Comparison of ENCODE assay signal across 8 mouse cellular contexts in genomic region chr6:129451411-129452039, GRCm38 (mm10). TPM values are rescaled to one million over a fixed set of nuclear protein-coding genes. Genes with fewer than 3 reads are reported as not detected.
A peak's percentile ranks its signal among the peaks of the same experiment; 100 is the strongest.
DNase-seq lines count a peak whose midpoint lies in the region; ATAC-seq and TF ChIP-seq lines count a peak whose summit lies in the region.

Gene Clec1a, minus strand, starts transcription at chr6:129452000.

- H3K9ac ChIP-seq in intestine, embryonic 16.5 days (ENCODE audit: low read depth, low read length): 0 out of 2 replicates have a peak within 1 kb of the TSS, but pooled peaks have one; percentile 16

- H3K4me3 ChIP-seq in gastrocnemius, adult 2 months: peak within 1 kb of the TSS; percentile 69
- peak within 1 kb of the TSS; percentile 29; the same call in 1 of the 2 replicates for H3K4me3 ChIP-seq in intestine, embryonic 16.5 days (ENCODE audit: low read length)

- no peak for TF ChIP-seq CTCF in gastrocnemius, adult 2 months (IDR thresholded peaks at IDR 0.05)

- H3K4me2 ChIP-seq in intestine, embryonic 16.5 days (ENCODE audit: low read depth, low read length): no peak within 1 kb of the TSS

- no peaks in the 10 kb centered on the region for H3K36me3 ChIP-seq in intestine, embryonic 16.5 days (ENCODE audit: control insufficient read depth, insufficient read depth, low read length)

- H3K27ac ChIP-seq in gastrocnemius, adult 2 months: peak within 1 kb of the TSS; percentile 82
- H3K27ac ChIP-seq in intestine, embryonic 16.5 days (ENCODE audit: low read length): 0 out of 2 replicates have a peak within 1 kb of the TSS, but pooled peaks have one; percentile 37

- no peaks in the 10 kb centered on the region for H3K9me3 ChIP-seq in intestine, embryonic 16.5 days (ENCODE audit: control insufficient read depth, low read length)

- no peaks in the 10 kb centered on the region for H3K27me3 ChIP-seq in intestine, embryonic 16.5 days (replicated peaks; ENCODE audit: control insufficient read depth, insufficient read depth, low read length)

- no peaks in the 10 kb centered on the region for H3K4me1 ChIP-seq in intestine, embryonic 16.5 days (ENCODE audit: control insufficient read depth, insufficient read depth, low read length)

- ATAC-seq in intestine, embryonic 16.5 days: no peak

- 53% methylated on average over 13 of the region's 13 CpGs for WGBS in intestine, embryonic 16.5 days

- DNase-seq in layer of hippocampus, adult 18-20 months (ENCODE audit: low spot score in 2 of 2): peak; percentile 4 to 27
- DNase-seq in layer of hippocampus, adult 11-12 months (ENCODE audit: low spot score): no peak
- peak; percentile 14 for DNase-seq in adrenal gland, adult 8-10 months
- peak; percentile 59 for DNase-seq in gastrocnemius, adult 2 months
- peak; percentile 77 for DNase-seq in lung, postnatal 25 days (ENCODE audit: low spot score)
- no peak for DNase-seq in T-cell, adult 2 months (ENCODE audit: low spot score)
- no peak for DNase-seq in left cerebral cortex, adult 18-20 months (ENCODE audit: low spot score in 2 of 2)

- intact Hi-C loops in gastrocnemius, adult 2 months (cut with DNase I): no loop called here

RNA-seq across cellular contexts. Expression of gene Clec1a, which starts in this region (rescaled TPM):
- total RNA-seq in layer of hippocampus, adult 18-20 months (2021): 1 to 10 TPM; 4.2 TPM
- 1 to 10 TPM; 4.9 to 9.2 (median 7.6) TPM for total RNA-seq in adrenal gland, adult 8-10 months (2022)
- 1 to 10 TPM; 1.8 to 3.0 TPM for total RNA-seq in gastrocnemius, adult 2 months (2021)
- polyA plus RNA-seq in intestine, embryonic 16.5 days (2015; fragmentation: Nextera tagmentation; extraction: Ambion mirVana): 3.6 and 3.8 TPM in 2 replicates
- total RNA-seq in left cerebral cortex, adult 18-20 months (2021): 1 to 10 TPM; 1.0 to 1.2 TPM

Comparison
In these comparisons a context has a peak if more than half of its experiments do, and no peak if none do; other contexts are left out.
1. DNase-seq: peak in layer of hippocampus, adult 18-20 months (2 of 2), adrenal gland, adult 8-10 months (single experiment), gastrocnemius, adult 2 months (single experiment) and lung, postnatal 25 days (single experiment); none in layer of hippocampus, adult 11-12 months (single experiment), T-cell, adult 2 months (single experiment) and left cerebral cortex, adult 18-20 months (0 of 2).